Comparison of ENCODE assay signal across 10 mouse cellular contexts in the genomic region with DNA sequence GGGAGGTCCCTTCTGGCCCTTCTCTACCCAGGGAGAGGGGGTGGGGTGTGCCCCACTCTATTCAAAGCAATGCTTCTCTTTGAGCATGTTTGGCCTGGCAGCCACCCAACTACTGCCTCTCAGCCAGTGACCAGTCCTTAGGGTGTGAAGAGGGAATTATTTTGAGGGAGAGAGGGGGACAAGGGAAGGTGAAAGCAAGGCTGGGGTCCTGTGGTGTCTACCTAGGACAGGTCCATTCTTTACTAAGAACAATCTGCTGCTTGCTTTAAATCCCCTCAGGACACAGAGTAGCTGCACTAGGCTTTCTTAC. TPM values are rescaled to one million over a fixed set of nuclear protein-coding genes. Genes with fewer than 3 reads are reported as not detected.
DNase-seq lines count a peak whose midpoint lies in the region; TF ChIP-seq lines count a peak whose summit lies in the region.
"Had no signal": no experiment of that assay in that cellular context is flagged by ENCODE, and none has a peak within 500 bp of the region (broad histone marks: within the 10 kb centered on the region; RNA-seq: fewer than 3 reads in every experiment).

No protein-coding gene starts in this region.

- TF ChIP-seq CTCF in E14TG2a.4 (conservative IDR thresholded peaks at IDR 0.05; ENCODE audit: low read length): no peak
- no peak for TF ChIP-seq CTCF in cerebellum, adult 2 months (IDR thresholded peaks at IDR 0.05; ENCODE audit: borderline replicate concordance, insufficient read depth, low read depth, low read length)

- peaks cover 36% of the 10 kb centered on the region for H3K27me3 ChIP-seq in E14TG2a.4 (ENCODE audit: insufficient read depth, low read length)
- H3K27me3 ChIP-seq in heart, embryonic 10.5 days (ENCODE audit: insufficient read depth, poor library complexity, severe bottlenecking): peaks cover 32% of the 10 kb centered on the region
- peaks cover 3% of the 10 kb centered on the region for H3K27me3 ChIP-seq in cerebellum, adult 2 months (ENCODE audit: control insufficient read depth, insufficient read depth, low read length)

- no peaks in the 10 kb centered on the region for H3K36me3 ChIP-seq in E14TG2a.4 (ENCODE audit: insufficient read depth, low read length)
- H3K36me3 ChIP-seq in heart, embryonic 10.5 days: no peaks in the 10 kb centered on the region

- 0 out of 2 replicates have a peak overlapping the region, but pooled peaks have one; percentile 41 for H3K4me3 ChIP-seq in E14TG2a.4 (replicated peaks; ENCODE audit: low read length)
- H3K4me3 ChIP-seq in heart, embryonic 10.5 days: no peak overlapping the region
- no peak overlapping the region for H3K4me3 ChIP-seq in cerebellum, adult 2 months (replicated peaks; ENCODE audit: insufficient read depth, low read depth, low read length)

- H3K9me3 ChIP-seq in E14TG2a.4 (ENCODE audit: low read length): no peaks in the 10 kb centered on the region
- no peaks in the 10 kb centered on the region for H3K9me3 ChIP-seq in heart, embryonic 10.5 days

- TF ChIP-seq POLR2A in cerebellum, adult 2 months (IDR thresholded peaks at IDR 0.05; ENCODE audit: borderline replicate concordance, insufficient read depth, low read length): no peak

- H3K27ac ChIP-seq in heart, embryonic 10.5 days: peak overlapping the region; percentile 79
- H3K27ac ChIP-seq in cerebellum, adult 2 months (ENCODE audit: insufficient read depth, low read length): no peak overlapping the region
- H3K27ac ChIP-seq: liver, embryonic 14.5 days had no signal

- H3K4me1 ChIP-seq in E14TG2a.4 (replicated peaks; ENCODE audit: low read depth, low read length): peaks cover 57% of the 10 kb centered on the region
- peaks cover 52% of the 10 kb centered on the region for H3K4me1 ChIP-seq in heart, embryonic 10.5 days
- H3K4me1 ChIP-seq in cerebellum, adult 2 months (ENCODE audit: control insufficient read depth, insufficient read depth, low read length): peaks cover 7% of the 10 kb centered on the region

- DNase-seq in cerebellum, postnatal 14 days: peak; percentile 42 to 55
- no peak for DNase-seq in cerebellum, adult 8-10 months
- no peak for DNase-seq in heart, embryonic 10.5 days (ENCODE audit: low spot score)
- DNase-seq in kidney, postnatal 10 days: peak; percentile 74
- no peak for DNase-seq in ovary, postnatal 10 days (ENCODE audit: low spot score)
- no peak for DNase-seq in cerebellum, adult 2 months
- no peak for DNase-seq in spleen, postnatal 4 days (ENCODE audit: low spot score in 2 of 2)

RNA-seq across cellular contexts. Expression of gene 1700020L24Rik, which starts 11.4 kb away (rescaled TPM):
- 1.5 and 1.9 TPM in 2 replicates for polyA plus RNA-seq in heart, embryonic 10.5 days (2016; fragmentation: Nextera tagmentation; extraction: Ambion mirVana)
- polyA plus RNA-seq in cerebellum, adult 2 months (2012; rRNA removed): 1.5 and 3.1 TPM in 2 replicates

RNA-seq across cellular contexts. Expression of gene Mmp28, which starts 14.0 kb away (rescaled TPM):
- polyA plus RNA-seq in heart, embryonic 10.5 days (2016; fragmentation: Nextera tagmentation; extraction: Ambion mirVana): 1.9 and 3.1 TPM in 2 replicates
- polyA plus RNA-seq in cerebellum, adult 2 months (2012; rRNA removed): 4.3 and 4.8 TPM in 2 replicates

RNA-seq across cellular contexts. Expression of gene Gas2l2, which starts 19.6 kb away (rescaled TPM):
- polyA plus RNA-seq in heart, embryonic 10.5 days (2016; fragmentation: Nextera tagmentation; extraction: Ambion mirVana): 0.17 and 0.18 TPM in 2 replicates
- 0.16 and 0.22 TPM in 2 replicates for polyA plus RNA-seq in cerebellum, adult 2 months (2012; rRNA removed)
- polyA plus RNA-seq: C2C12; liver, embryonic 14.5 days had no signal

RNA-seq across cellular contexts. Expression of gene Taf15, which starts 24.0 kb away (rescaled TPM):
- polyA plus RNA-seq in heart, embryonic 10.5 days (2016; fragmentation: Nextera tagmentation; extraction: Ambion mirVana): 8.0 and 8.6 TPM in 2 replicates
- polyA plus RNA-seq in cerebellum, adult 2 months (2012; rRNA removed): 60.0 and 60.1 TPM in 2 replicates

RNA-seq across cellular contexts. Expression of gene Rasl10b, which starts 39.9 kb away (rescaled TPM):
- 8.1 and 11.4 TPM in 2 replicates for polyA plus RNA-seq in heart, embryonic 10.5 days (2016; fragmentation: Nextera tagmentation; extraction: Ambion mirVana)
- 121 and 126 TPM in 2 replicates for polyA plus RNA-seq in cerebellum, adult 2 months (2012; rRNA removed)

Comparison
In these comparisons a context has a peak if more than half of its experiments do, and no peak if none do; other contexts are left out.
1. DNase-seq: peak in cerebellum, postnatal 14 days (2 of 2) and kidney, postnatal 10 days (single experiment); none in cerebellum, adult 8-10 months (single experiment), heart, embryonic 10.5 days (single experiment), ovary, postnatal 10 days (single experiment), cerebellum, adult 2 months (0 of 2) and spleen, postnatal 4 days (0 of 2).